Mouse (Mus musculus) CD4-positive naive resting alpha-beta T cell, adult 76 days (primary cell): Measurements from ENCODE around the gene Gm28778. TPM values are rescaled to one million over a fixed set of nuclear protein-coding genes. Genes with fewer than 3 reads are reported as not detected.

Experiments used
- total RNA-seq: library from RNA; stranded (reverse); gene quantifications from one replicate; pipeline ENCODE4 v1.2.4, GENCODE M21; 2023

The Gm28778 gene
- not detected for total RNA-seq

GRCm38 (mm10) chr1:53296581-53297383 lies at the start of gene Gm28778, which contains the start of the genes Pms1 and Ormdl1:
Gene Gm28778, plus strand, starts transcription at chr1:53297111.
Gene Pms1, minus strand, starts transcription at chr1:53297018.
Gene Ormdl1, plus strand, starts transcription at chr1:53297095.

GRCm38 (mm10) chr1:53312989-53313967 lies 16.4 kb downstream of the Gm28778 start, which contains the start of gene Osgepl1:
Gene Osgepl1, plus strand, starts transcription at chr1:53313624.

DNA sequence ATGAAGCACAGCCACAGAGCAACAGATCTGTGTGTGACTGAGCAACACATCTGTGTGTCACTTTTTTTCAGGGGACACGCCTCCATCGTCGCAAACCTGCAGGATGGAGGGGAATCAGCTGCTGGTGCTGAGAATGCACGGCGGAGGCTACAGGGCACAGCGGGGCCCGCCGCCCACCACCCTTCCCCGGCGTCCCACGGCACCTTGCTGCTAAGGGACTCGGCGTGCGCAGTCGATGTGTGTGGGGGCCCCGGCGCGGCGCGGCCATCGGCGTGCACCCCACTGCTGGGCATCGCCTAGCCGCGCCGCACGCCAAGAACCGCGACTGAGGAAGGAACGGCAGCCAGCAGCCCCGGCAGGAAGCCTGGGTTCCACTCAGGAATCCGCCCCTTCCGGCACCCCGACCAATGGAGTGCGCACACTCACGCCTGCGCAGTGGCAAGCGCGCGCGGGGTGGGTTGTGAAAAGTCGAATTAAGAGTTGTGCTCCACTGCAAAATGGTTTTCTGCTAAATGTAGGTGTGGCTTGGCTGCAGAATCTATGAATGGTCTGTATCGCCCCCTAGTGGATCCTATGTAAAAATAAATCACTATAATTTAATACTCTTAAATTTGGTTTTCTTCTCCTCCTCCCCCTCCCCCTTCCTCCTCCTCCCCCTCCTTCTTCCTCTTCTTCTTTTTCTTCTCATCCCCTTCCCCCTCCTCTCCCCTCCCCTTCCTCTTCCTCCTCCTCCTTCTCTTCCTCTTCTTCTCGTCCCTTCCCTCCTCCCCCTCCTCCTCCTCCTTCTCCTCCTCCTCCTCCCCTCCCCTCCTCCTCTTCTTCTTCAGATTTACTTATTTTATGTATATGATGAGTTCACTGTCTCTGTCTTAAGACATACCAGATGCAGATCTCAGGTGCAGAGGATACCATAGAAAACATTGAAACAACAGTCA lies 55.7 kb downstream of the Gm28778 start, which contains the start of the genes Asdurf, Gm28551 and Asnsd1:
Gene Asdurf (minus strand): TSS at position 293 of the 935 bp plus-strand sequence.
Gene Gm28551 (minus strand): TSS at position 341 of the 935 bp plus-strand sequence.
Gene Asnsd1 (minus strand): TSS at position 426 of the 935 bp plus-strand sequence.

Other genes with a start within 250 kb of the Gm28778 start
- not detected for gene Mstn, start 235.5 kb upstream of the Gm28778 start, total RNA-seq
- gene 1700019A02Rik, start 109.5 kb upstream of the Gm28778 start, total RNA-seq: not detected
- 14.9 TPM for gene Pms1, start 93 bp upstream of the Gm28778 start, total RNA-seq
- gene Ormdl1, start within 50 bp of the Gm28778 start, total RNA-seq: 17.7 TPM
- gene Osgepl1, start 16.5 kb downstream of the Gm28778 start, total RNA-seq: 5.9 TPM
- not detected for gene Asdurf, start 55.5 kb downstream of the Gm28778 start, total RNA-seq
- gene Gm28551, start 55.6 kb downstream of the Gm28778 start, total RNA-seq: not detected
- 34.6 TPM for gene Asnsd1, start 55.6 kb downstream of the Gm28778 start, total RNA-seq